Mouse (Mus musculus) intestine, embryonic 15.5 days (tissue): ENCODE data around the gene Gpr55. TPM values are rescaled to one million over a fixed set of nuclear protein-coding genes. Genes with fewer than 3 reads are reported as not detected.
A peak's percentile ranks its signal among the peaks of the same experiment; 100 is the strongest.

Source experiments
- ATAC-seq: fragments of 200-750 bp; cut with Nextera tagmentation; 2 replicates; pipeline ENCODE4 v1.8.0; 2017; ENCODE audit warnings: moderate TSS enrichment, moderate library complexity
- H3K27ac ChIP-seq: fragments of 300-500 bp; sonication (generic); 2 replicates; pipeline ENCODE4 v1.5.1; 2015; ENCODE audit warnings: mild to moderate bottlenecking, inconsistent platforms
- H3K27me3 ChIP-seq: fragments of 300-500 bp; sonication (generic); replicated peaks from 2 replicates; pipeline ENCODE4 v1.6.1; 2015; ENCODE audit warnings: inconsistent platforms
- H3K36me3 ChIP-seq: fragments of 300-500 bp; sonication (generic); 2 replicates; pipeline ENCODE4 v1.6.1; 2015; ENCODE audit warnings: inconsistent platforms
- H3K4me1 ChIP-seq: fragments of 300-500 bp; sonication (generic); replicated peaks from 2 replicates; pipeline ENCODE4 v1.6.1; 2015; ENCODE audit warnings: inconsistent platforms
- H3K4me2 ChIP-seq: fragments of 300-500 bp; sonication (generic); replicated peaks from 2 replicates; pipeline ENCODE4 v1.6.1; 2015; ENCODE audit warnings: mild to moderate bottlenecking, inconsistent platforms
- H3K4me3 ChIP-seq: fragments of 300-500 bp; sonication (generic); replicated peaks from 2 replicates; pipeline ENCODE4 v1.5.1; 2015; ENCODE audit warnings: inconsistent platforms
- H3K9ac ChIP-seq: fragments of 300-500 bp; sonication (generic); 2 replicates; pipeline ENCODE4 v1.6.1; 2015; ENCODE audit warnings: inconsistent platforms
- H3K9me3 ChIP-seq: fragments of 300-500 bp; sonication (generic); 2 replicates; pipeline ENCODE4 v1.6.1; 2016; ENCODE audit warnings: inconsistent platforms
- WGBS: fragments of 180-500 bp; shearing (Covaris S2); methylation state at CpG from one replicate; pipeline ENCODE4 v1.1.7; 2015; 5-methylcytosine and 5-hydroxymethylcytosine counted together
- polyA plus RNA-seq: library from polyadenylated mRNA; unstranded; fragments of >200 nt; fragmentation: Nextera tagmentation; extraction: Ambion mirVana; gene quantifications from 2 replicates; pipeline ENCODE4 v1.2.1, GENCODE M21; 2015

The Gpr55 gene
- polyA plus RNA-seq, 1 experiment from 2014 or later, result 0.04 TPM

GRCm38 (mm10) chr1:85894748-85895360, 66.0 kb downstream of the Gpr55 start:
- Histone ChIP-seq H3K4me2 (peak overlapping the region; percentile 82), H3K4me1 (peaks cover 42% of the 10 kb centered on the region)
- ATAC-seq, result peak; percentile 58

GRCm38 (mm10) chr1:85894231-85894747, 66.5 kb downstream of the Gpr55 start, which contains the start of gene Itm2c:
Itm2c (plus strand) TSS chr1:85894281.
- peak; percentile 92 for ATAC-seq
- Histone ChIP-seq H3K4me2 (peak within 1 kb of the TSS; percentile 82), H3K4me1 (peaks cover 38% of the 10 kb centered on the region), H3K36me3 (no peaks in the 10 kb centered on the region), H3K9me3 (no peaks in the 10 kb centered on the region), H3K27me3 (no peaks in the 10 kb centered on the region), H3K4me3 (peak within 1 kb of the TSS; percentile 84), H3K27ac (peak within 1 kb of the TSS; percentile 75), H3K9ac (peak within 1 kb of the TSS; percentile 73)
- under 1% methylated on average over 35 of the region's 35 CpGs for WGBS

More at GRCm38 (mm10) chr1:85894748-85895360, 66.0 kb downstream of the Gpr55 start:
- 1% methylated on average over 30 of the region's 30 CpGs for WGBS
- Histone ChIP-seq H3K36me3 (no peaks in the 10 kb centered on the region), H3K9me3 (no peaks in the 10 kb centered on the region), H3K27me3 (no peaks in the 10 kb centered on the region), H3K9ac (peak overlapping the region; percentile 73), H3K27ac (peak overlapping the region; percentile 75), H3K4me3 (peak overlapping the region; percentile 84)

Other genes with a start within 250 kb of the Gpr55 start
- 0.96 and 1.1 TPM in 2 replicates for gene A630001G21Rik, start 182.4 kb downstream of the Gpr55 start, polyA plus RNA-seq
- gene Cab39, start 167.6 kb downstream of the Gpr55 start, polyA plus RNA-seq, result 29.2 and 29.3 TPM in 2 replicates
- 135 TPM in 2 replicates for gene Itm2c, start 66.7 kb downstream of the Gpr55 start, polyA plus RNA-seq
- 0.32 and 0.34 TPM in 2 replicates for gene 4933407L21Rik, start 32.5 kb downstream of the Gpr55 start, polyA plus RNA-seq
- not detected in 2 replicates for gene Spata3, start 55.8 kb upstream of the Gpr55 start, polyA plus RNA-seq
- 5.2 and 6.1 TPM in 2 replicates for gene 2810459M11Rik, start 84.9 kb upstream of the Gpr55 start, polyA plus RNA-seq
- gene Psmd1, start 103.4 kb upstream of the Gpr55 start, polyA plus RNA-seq, result 143 and 152 TPM in 2 replicates
- 2.0 and 2.3 TPM in 2 replicates for gene Htr2b, start 151.0 kb upstream of the Gpr55 start, polyA plus RNA-seq
- not detected in 2 replicates for gene Gm21972, start 172.6 kb upstream of the Gpr55 start, polyA plus RNA-seq
- gene Armc9, start 193.8 kb upstream of the Gpr55 start, polyA plus RNA-seq, result 16.4 and 17.3 TPM in 2 replicates